Mouse (Mus musculus) midbrain, embryonic 15.5 days (tissue): ENCODE data around the gene Ankrd50. TPM values are rescaled to one million over a fixed set of nuclear protein-coding genes. Genes with fewer than 3 reads are reported as not detected.

Source experiments
- ATAC-seq: fragments of 200-750 bp; cut with Nextera tagmentation; replicated peaks from 2 replicates; pipeline ENCODE4 v1.8.0; 2017; ENCODE audit warnings: moderate TSS enrichment
- H3K27ac ChIP-seq: fragments of 300-500 bp; sonication (generic); 2 replicates; pipeline ENCODE4 v1.5.1; 2015; ENCODE audit warnings: mild to moderate bottlenecking, inconsistent platforms
- H3K27me3 ChIP-seq: fragments of 300-500 bp; sonication (generic); replicated peaks from 2 replicates; pipeline ENCODE4 v1.6.1; 2015; ENCODE audit warnings: inconsistent platforms
- H3K36me3 ChIP-seq: fragments of 300-500 bp; sonication (generic); replicated peaks from 2 replicates; pipeline ENCODE4 v1.6.1; 2015; ENCODE audit warnings: inconsistent platforms
- H3K4me1 ChIP-seq: fragments of 300-500 bp; sonication (generic); 2 replicates; pipeline ENCODE4 v1.6.1; 2015; ENCODE audit warnings: inconsistent platforms
- H3K4me2 ChIP-seq: fragments of 300-500 bp; sonication (generic); 2 replicates; pipeline ENCODE4 v1.6.1; 2015; ENCODE audit warnings: inconsistent platforms, mild to moderate bottlenecking, moderate library complexity
- H3K4me3 ChIP-seq: fragments of 300-500 bp; sonication (generic); 2 replicates; pipeline ENCODE4 v1.5.1; 2015; ENCODE audit warnings: mild to moderate bottlenecking, inconsistent platforms
- H3K9ac ChIP-seq: fragments of 300-500 bp; sonication (generic); 2 replicates; pipeline ENCODE4 v1.6.1; 2015; ENCODE audit warnings: mild to moderate bottlenecking, inconsistent platforms
- H3K9me3 ChIP-seq: fragments of 300-500 bp; sonication (generic); 2 replicates; pipeline ENCODE4 v1.6.1; 2016; ENCODE audit warnings: inconsistent platforms
- WGBS: fragments of 180-500 bp; shearing (Covaris S2); methylation state at CpG from one replicate; pipeline ENCODE4 v1.1.7; 2015; ENCODE audit warnings: mixed read lengths; 5-methylcytosine and 5-hydroxymethylcytosine counted together
- polyA plus RNA-seq: library from polyadenylated mRNA; unstranded; fragments of >200 nt; fragmentation: Nextera tagmentation; extraction: Ambion mirVana; gene quantifications from 2 replicates; pipeline ENCODE4 v1.2.1, GENCODE M21; 2015

Ankrd50 gene
- polyA plus RNA-seq, 1 experiment from 2014 or later: 25.3 TPM

- Histone ChIP-seq H3K36me3 (no peaks in the 10 kb centered on the region), H3K9me3 (no peaks in the 10 kb centered on the region), H3K27me3 (no peaks in the 10 kb centered on the region), H3K4me3 (no peak overlapping the region), H3K9ac (no peak overlapping the region), H3K27ac (no peak overlapping the region), H3K4me1 (peaks cover 12% of the 10 kb centered on the region), H3K4me2 (no peak overlapping the region)
- ATAC-seq: peak; percentile 61; the same call in 1 of the 2 replicates
- 61% methylated on average over 6 of the region's 6 CpGs for WGBS
Observed at GRCm38 (mm10) chr3:38431042-38431441, 53.6 kb downstream of the Ankrd50 start.

DNA sequence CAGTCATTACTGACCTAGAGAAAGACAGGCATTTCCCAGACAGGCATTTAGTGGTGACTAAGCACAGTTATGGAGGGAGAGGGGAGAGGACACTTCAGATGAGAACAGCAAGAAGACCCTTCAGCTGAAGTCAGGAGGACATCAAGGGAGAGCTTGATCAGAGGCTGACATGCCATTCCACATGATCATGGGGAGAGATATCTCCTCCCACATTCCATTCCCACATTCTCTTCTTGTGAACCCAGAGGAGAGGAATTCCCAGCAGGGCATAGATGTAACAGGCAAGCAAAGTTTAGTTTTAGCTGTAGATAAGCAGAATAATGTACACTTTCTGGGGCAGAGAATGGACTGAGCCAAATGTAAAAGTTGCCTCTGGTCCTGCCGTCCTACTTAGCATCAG, 57.4 kb downstream of the Ankrd50 start:
- Histone ChIP-seq H3K9ac (no peak overlapping the region), H3K9me3 (no peaks in the 10 kb centered on the region), H3K27ac (no peak overlapping the region), H3K4me1 (peaks cover 5% of the 10 kb centered on the region; the same call in 1 of the 2 replicates), H3K36me3 (no peaks in the 10 kb centered on the region), H3K4me3 (no peak overlapping the region), H3K27me3 (no peaks in the 10 kb centered on the region), H3K4me2 (no peak overlapping the region)
- 86% methylated on average over 1 of the region's 1 CpGs for WGBS
- ATAC-seq: no peak

- ATAC-seq: no peak
- Histone ChIP-seq H3K4me1 (no peaks in the 10 kb centered on the region), H3K36me3 (no peaks in the 10 kb centered on the region), H3K27me3 (no peaks in the 10 kb centered on the region), H3K9ac (no peak overlapping the region), H3K9me3 (no peaks in the 10 kb centered on the region), H3K4me2 (no peak overlapping the region), H3K27ac (no peak overlapping the region), H3K4me3 (no peak overlapping the region)
- WGBS: 81% methylated on average over 4 of the region's 4 CpGs
Observed at GRCm38 (mm10) chr3:38423966-38424365, 60.7 kb downstream of the Ankrd50 start.

- Histone ChIP-seq H3K4me3 (no peak overlapping the region), H3K9ac (no peak overlapping the region), H3K27ac (no peak overlapping the region), H3K9me3 (no peaks in the 10 kb centered on the region), H3K4me1 (no peaks in the 10 kb centered on the region), H3K27me3 (no peaks in the 10 kb centered on the region), H3K36me3 (no peaks in the 10 kb centered on the region), H3K4me2 (no peak overlapping the region)
- ATAC-seq: no peak
- 94% methylated on average over 3 of the region's 3 CpGs for WGBS
Observed at GRCm38 (mm10) chr3:38419896-38420295, 64.7 kb downstream of the Ankrd50 start.

GRCm38 (mm10) chr3:38415292-38415930, 69.2 kb downstream of the Ankrd50 start:
- Histone ChIP-seq H3K27me3 (no peaks in the 10 kb centered on the region), H3K27ac (no peak overlapping the region), H3K36me3 (no peaks in the 10 kb centered on the region), H3K9me3 (no peaks in the 10 kb centered on the region), H3K4me3 (no peak overlapping the region), H3K4me2 (no peak overlapping the region), H3K4me1 (no peaks in the 10 kb centered on the region), H3K9ac (no peak overlapping the region)
- 65% methylated on average over 3 of the region's 3 CpGs for WGBS
- no peak for ATAC-seq
